Mouse (Mus musculus) testis, adult 2 months (tissue): ENCODE data around the gene Abhd16b. TPM values are rescaled to one million over a fixed set of nuclear protein-coding genes. Genes with fewer than 3 reads are reported as not detected.

ENCODE experiments used
- H3K27ac ChIP-seq: fragments of 200-500 bp; 2 replicates; pipeline ENCODE4 v1.5.1; 2012; ENCODE audit warnings: low read depth, low read length; ENCODE audit not compliant: control insufficient read depth, insufficient read depth
- H3K27me3 ChIP-seq: fragments of 200-500 bp; 2 replicates; pipeline ENCODE4 v1.6.1; 2012; ENCODE audit warnings: mild to moderate bottlenecking, low read length, moderate library complexity; ENCODE audit not compliant: control insufficient read depth, insufficient read depth
- H3K36me3 ChIP-seq: fragments of 200-500 bp; 2 replicates; pipeline ENCODE4 v1.6.1; 2012; ENCODE audit warnings: mild to moderate bottlenecking, low read length; ENCODE audit not compliant: control insufficient read depth, insufficient read depth
- H3K4me1 ChIP-seq: fragments of 200-500 bp; 2 replicates; pipeline ENCODE4 v1.6.1; 2012; ENCODE audit warnings: low read length; ENCODE audit not compliant: control insufficient read depth, insufficient read depth
- H3K4me3 ChIP-seq: fragments of 200-500 bp; 2 replicates; pipeline ENCODE4 v1.5.1; 2012; ENCODE audit warnings: low read depth, mild to moderate bottlenecking, low read length, moderate library complexity, mixed read lengths; ENCODE audit not compliant: control insufficient read depth
- CTCF ChIP-seq: fragments of 200-500 bp; IDR thresholded peaks from 2 replicates; pipeline ENCODE4 v1.5.1; 2012; ENCODE audit warnings: low read depth, mild to moderate bottlenecking, inconsistent platforms, low read length, moderate library complexity; ENCODE audit not compliant: control insufficient read depth, insufficient read depth, insufficient replicate concordance
- POLR2A ChIP-seq: fragments of 200-500 bp; IDR thresholded peaks from 2 replicates; pipeline ENCODE4 v1.6.1; 2012; ENCODE audit warnings: low read depth, mild to moderate bottlenecking, inconsistent platforms, low read length, moderate library complexity; ENCODE audit not compliant: control insufficient read depth
- polyA plus RNA-seq: library from polyadenylated mRNA; depleted of rRNA; stranded (reverse); fragments of >200 nt; gene quantifications from 2 replicates; pipeline ENCODE4 v1.2.3, GENCODE M21; 2012

The Abhd16b gene
- polyA plus RNA-seq, 1 experiment: 146 TPM

- H3K4me1 ChIP-seq: peaks cover 29% of the 10 kb centered on the region
- peak overlapping the region; percentile 73 for H3K27ac ChIP-seq
These were observed 33.1 kb upstream of the Abhd16b start for GRCm38 (mm10) chr2:181459673-181460621.

GRCm38 (mm10) chr2:181461536-181462100, 31.4 kb upstream of the Abhd16b start:
- Histone ChIP-seq H3K27me3 (no peaks in the 10 kb centered on the region), H3K27ac (no peak overlapping the region), H3K36me3 (no peaks in the 10 kb centered on the region), H3K4me1 (peaks cover 29% of the 10 kb centered on the region), H3K4me3 (peak overlapping the region; percentile 35; the same call in 1 of the 2 replicates)
- TF ChIP-seq POLR2A (no peak), CTCF (no peak)

More at GRCm38 (mm10) chr2:181459673-181460621, 33.1 kb upstream of the Abhd16b start:
- no peaks in the 10 kb centered on the region for H3K27me3 ChIP-seq
- no peaks in the 10 kb centered on the region for H3K36me3 ChIP-seq
- TF ChIP-seq POLR2A: peak; percentile 57
- TF ChIP-seq CTCF: no peak
- H3K4me3 ChIP-seq: peak overlapping the region; percentile 87

DNA sequence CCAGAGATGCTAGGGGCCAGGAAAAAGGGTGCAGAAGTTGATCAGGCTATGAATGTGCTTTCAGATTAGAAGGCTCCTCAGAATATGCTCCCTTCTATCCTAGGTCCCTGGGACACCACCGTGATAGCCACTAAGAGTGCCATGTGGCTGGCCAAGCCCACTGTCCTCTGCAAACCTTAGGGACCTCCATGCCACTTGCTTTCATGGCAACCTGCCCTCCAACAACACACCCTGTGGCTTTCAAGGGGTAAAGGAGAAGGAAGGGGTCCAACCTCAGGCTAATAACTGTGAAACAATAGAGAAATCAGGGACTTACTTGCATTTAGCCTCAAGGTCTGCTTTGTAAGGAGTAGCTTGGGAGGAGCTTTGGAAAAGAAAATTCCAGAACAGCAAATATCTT, 30.4 kb upstream of the Abhd16b start:
- peak overlapping the region; percentile 44 for H3K4me3 ChIP-seq
- H3K36me3 ChIP-seq: no peaks in the 10 kb centered on the region
- H3K27ac ChIP-seq: no peak overlapping the region
- H3K27me3 ChIP-seq: no peaks in the 10 kb centered on the region
- TF ChIP-seq POLR2A: no peak
- TF ChIP-seq CTCF: no peak
- H3K4me1 ChIP-seq: peaks cover 29% of the 10 kb centered on the region

DNA sequence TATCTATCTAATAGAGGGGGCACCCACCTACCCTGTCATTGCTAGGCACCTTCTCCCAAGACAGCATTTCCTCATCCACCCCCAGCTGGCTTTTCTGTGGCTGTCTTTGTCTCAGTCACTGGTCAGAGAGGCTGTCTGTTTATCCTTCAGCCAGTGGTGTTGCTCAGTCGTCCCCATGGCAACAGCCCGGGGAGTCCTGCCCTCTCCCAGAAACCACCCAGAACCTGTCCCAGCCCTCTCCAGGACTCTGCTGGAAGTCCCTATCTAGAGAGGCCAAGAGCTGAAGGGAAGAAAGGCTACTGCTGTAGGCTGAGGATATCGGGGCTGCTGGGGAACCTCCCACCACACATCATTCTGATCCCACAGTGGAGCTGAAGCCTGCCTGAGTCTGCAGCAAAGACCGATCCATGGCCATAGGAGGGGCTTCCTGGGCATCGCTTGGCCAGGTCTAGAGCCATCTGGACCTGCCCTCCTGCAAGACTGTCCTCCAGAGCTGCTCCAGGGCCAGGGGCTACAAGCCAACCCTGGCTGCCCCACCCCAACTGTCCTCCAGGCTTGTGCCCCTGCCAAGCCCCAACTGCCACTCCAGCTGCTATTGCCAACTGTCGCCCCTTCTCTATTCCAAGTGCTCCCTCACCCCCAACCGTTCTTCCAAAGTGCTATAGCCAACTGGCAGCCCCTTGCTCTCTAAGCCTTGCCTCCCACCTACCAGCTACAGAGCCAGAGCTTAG, 29.8 kb upstream of the Abhd16b start:
- peaks cover 25% of the 10 kb centered on the region for H3K4me1 ChIP-seq
- no peaks in the 10 kb centered on the region for H3K36me3 ChIP-seq
- no peak for TF ChIP-seq CTCF
- 0 out of 2 replicates have a peak, but pooled peaks have one; percentile 8 for TF ChIP-seq POLR2A
- no peaks in the 10 kb centered on the region for H3K27me3 ChIP-seq
- peak overlapping the region; percentile 71 for H3K27ac ChIP-seq
- peak overlapping the region; percentile 48 for H3K4me3 ChIP-seq

GRCm38 (mm10) chr2:181465423-181465822, 27.6 kb upstream of the Abhd16b start:
- TF ChIP-seq CTCF: no peak
- Histone ChIP-seq H3K4me1 (peaks cover 14% of the 10 kb centered on the region), H3K36me3 (no peaks in the 10 kb centered on the region), H3K27me3 (no peaks in the 10 kb centered on the region), H3K4me3 (no peak overlapping the region), H3K27ac (no peak overlapping the region)

DNA sequence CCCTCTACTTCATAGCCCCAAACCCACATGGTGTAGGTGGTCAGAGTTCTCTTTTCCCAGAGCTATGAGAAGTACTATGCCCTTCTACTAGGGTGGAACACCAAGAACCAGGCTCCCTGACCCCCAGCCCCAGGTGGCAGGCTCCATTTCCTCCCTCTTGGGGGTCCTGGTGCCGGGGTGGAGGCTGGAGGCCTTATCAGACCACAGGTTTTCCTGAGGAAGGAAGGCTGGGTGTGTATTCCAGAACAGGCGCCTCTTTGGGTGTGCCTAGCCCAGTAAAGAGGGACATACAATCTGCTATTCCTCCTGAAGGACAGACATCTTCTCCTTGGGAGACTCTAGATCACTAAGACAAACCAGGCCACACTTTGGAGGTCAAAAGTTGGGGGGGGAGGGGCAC, 22.7 kb upstream of the Abhd16b start:
- no peaks in the 10 kb centered on the region for H3K27me3 ChIP-seq
- H3K4me3 ChIP-seq: no peak overlapping the region
- no peaks in the 10 kb centered on the region; the same call in 1 of the 2 replicates for H3K4me1 ChIP-seq
- TF ChIP-seq POLR2A: no peak
- TF ChIP-seq CTCF: no peak
- H3K36me3 ChIP-seq: no peaks in the 10 kb centered on the region
- no peak overlapping the region for H3K27ac ChIP-seq

DNA sequence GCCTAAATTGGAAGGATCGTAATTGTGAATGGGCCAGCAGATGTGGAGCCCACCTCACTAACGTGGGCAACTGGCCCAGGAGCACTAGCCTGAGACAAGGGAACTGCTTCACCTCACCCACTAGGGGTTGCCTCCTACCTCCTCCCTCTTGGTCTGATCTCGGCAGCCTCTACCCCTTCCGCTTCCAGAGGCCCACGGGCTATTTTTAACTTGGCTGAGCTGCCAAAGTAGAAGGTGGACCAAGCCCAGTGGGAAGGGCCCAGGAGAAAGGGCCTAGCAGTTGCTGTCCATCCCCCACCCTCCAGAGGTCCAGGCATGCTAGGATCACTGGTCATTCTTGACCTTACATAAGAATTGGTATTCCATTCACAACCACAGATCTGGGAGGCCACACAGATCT, 21.8 kb upstream of the Abhd16b start:
- H3K27ac ChIP-seq: no peak overlapping the region
- no peaks in the 10 kb centered on the region for H3K27me3 ChIP-seq
- no peaks in the 10 kb centered on the region for H3K36me3 ChIP-seq
- no peaks in the 10 kb centered on the region for H3K4me1 ChIP-seq
- H3K4me3 ChIP-seq: no peak overlapping the region
- TF ChIP-seq POLR2A (no peak), CTCF (no peak)
